Mouse (Mus musculus) regulatory T cell (primary cell): ENCODE results near the gene Calml3.
"Not testable (repeated sequence)": the region's sequence is repeated elsewhere in the genome, so short reads cannot be mapped to it uniquely, and the experiment has no call there.

Experiments
- in situ Hi-C: fragments of 300-600 bp; cut with MboI, MseI; formaldehyde crosslinking; loops from one replicate; pipeline ENCODE4 v1.15.1; 2025; ENCODE audit warnings: high pct_unique_total_duplicates

Calml3 gene

GRCm38 (mm10) chr13:3804186-3804585 is at the start of gene Calml3:
TSS of gene Calml3 (minus strand) at chr13:3804316.
- in situ Hi-C loops, result no loop called here

DNA sequence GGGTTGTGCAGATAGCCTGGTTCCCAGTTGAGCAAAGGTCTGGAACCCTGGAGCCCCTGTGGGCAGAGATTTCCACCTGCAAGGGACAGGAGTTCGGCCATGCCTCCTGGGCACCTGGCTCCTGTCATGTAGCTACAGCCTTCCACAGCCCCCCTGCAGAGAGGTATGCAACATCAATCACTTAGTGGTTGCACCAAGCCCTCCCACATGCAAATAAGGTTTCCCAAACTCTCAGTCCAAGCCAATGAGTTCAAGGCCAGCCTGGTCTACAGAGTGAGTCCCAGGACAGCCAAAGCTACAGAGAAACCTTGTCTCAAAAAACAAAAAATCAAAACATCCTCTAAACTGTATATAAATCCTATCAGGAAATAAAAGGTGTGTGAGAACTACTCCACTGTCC is 46.2 kb upstream of the Calml3 start:
- in situ Hi-C loops, result no loop called here

DNA sequence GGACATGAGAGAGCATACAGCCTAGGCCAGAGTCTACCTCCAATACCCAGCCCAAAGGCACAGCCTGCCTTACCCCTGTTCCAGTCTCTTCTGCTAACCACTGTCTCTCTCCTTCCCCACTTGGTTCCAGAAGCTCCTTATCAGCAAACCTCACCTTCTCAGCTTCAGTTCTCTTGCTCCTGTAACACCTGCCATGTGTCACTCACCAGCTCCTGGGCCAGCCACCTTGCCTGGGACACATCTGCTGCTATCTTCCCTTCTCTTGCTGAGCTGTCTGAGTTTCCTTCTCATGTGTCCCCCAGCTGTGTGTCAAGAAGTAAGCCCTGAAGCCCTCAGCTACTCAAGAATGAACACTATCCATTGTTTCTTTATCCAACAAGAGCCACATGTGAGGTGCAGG is 36.5 kb upstream of the Calml3 start:
- in situ Hi-C loops, result not testable (repeated sequence)

GRCm38 (mm10) chr13:3837312-3837807 is 33.2 kb upstream of the Calml3 start, which contains the start of gene Calm4:
TSS of gene Calm4 (plus strand) at chr13:3837757.
- in situ Hi-C loops, result not testable (repeated sequence)

- in situ Hi-C loops, result not testable (repeated sequence)
Observed at GRCm38 (mm10) chr13:3833644-3834043, 29.5 kb upstream of the Calml3 start.

GRCm38 (mm10) chr13:3832450-3832849 is 28.3 kb upstream of the Calml3 start:
- in situ Hi-C loops, result no loop called here

- in situ Hi-C loops, result no loop called here
Observed at GRCm38 (mm10) chr13:3831994-3832393, 27.9 kb upstream of the Calml3 start.

GRCm38 (mm10) chr13:3831546-3831945 is 27.4 kb upstream of the Calml3 start:
- in situ Hi-C loops, result no loop called here

- in situ Hi-C loops, result no loop called here
Observed at GRCm38 (mm10) chr13:3825726-3826125, 21.6 kb upstream of the Calml3 start.

GRCm38 (mm10) chr13:3822105-3822504 is 18.0 kb upstream of the Calml3 start:
- in situ Hi-C loops, result no loop called here

GRCm38 (mm10) chr13:3818740-3819076 is 14.6 kb upstream of the Calml3 start:
- in situ Hi-C loops, result no loop called here

GRCm38 (mm10) chr13:3818012-3818739 is 14.1 kb upstream of the Calml3 start:
- in situ Hi-C loops, result no loop called here

GRCm38 (mm10) chr13:3807131-3807827 is 3.2 kb upstream of the Calml3 start:
- in situ Hi-C loops, result no loop called here

- in situ Hi-C loops, result no loop called here
Observed at GRCm38 (mm10) chr13:3805638-3806037, 1.5 kb upstream of the Calml3 start.

DNA sequence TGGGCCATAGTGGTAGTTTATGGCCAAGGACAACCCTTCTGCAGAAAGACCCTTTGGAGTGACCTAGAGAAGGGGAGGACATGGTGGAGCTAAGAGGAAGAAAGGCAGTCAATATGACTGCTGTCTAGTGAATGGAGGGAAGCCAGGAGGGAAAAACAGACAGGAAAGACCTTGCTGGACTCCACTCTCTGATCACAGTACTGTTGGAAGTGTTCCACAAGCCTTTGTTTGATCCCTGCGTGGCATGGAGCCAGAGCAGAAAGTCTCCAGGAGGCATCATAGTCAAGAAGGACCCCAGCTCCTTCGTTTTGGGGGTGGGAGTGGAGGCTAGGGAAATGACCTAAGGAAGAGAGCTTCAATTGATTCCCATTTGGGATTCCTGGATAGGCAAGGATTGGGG is 1.0 kb upstream of the Calml3 start:
- in situ Hi-C loops, result no loop called here

DNA sequence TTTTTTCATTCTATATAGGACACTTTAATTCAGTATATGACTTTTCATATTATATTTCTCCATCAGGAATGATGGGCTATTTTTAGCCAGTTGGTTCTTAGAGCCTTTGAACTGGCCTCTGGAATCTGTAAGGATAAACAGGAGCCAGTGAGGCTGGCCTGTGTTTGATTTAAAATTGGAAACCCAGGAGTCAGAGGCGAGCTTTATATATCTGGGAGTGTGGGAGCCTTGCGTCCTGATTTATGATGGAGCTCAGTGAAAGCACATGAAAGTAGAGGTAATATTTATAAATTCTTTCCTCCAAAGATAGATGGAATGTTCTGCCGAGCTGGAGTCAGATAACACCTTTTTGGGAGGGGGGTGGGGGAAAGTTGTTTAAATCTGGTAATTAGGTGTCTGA is 4.7 kb downstream of the Calml3 start:
- in situ Hi-C loops, result no loop called here

DNA sequence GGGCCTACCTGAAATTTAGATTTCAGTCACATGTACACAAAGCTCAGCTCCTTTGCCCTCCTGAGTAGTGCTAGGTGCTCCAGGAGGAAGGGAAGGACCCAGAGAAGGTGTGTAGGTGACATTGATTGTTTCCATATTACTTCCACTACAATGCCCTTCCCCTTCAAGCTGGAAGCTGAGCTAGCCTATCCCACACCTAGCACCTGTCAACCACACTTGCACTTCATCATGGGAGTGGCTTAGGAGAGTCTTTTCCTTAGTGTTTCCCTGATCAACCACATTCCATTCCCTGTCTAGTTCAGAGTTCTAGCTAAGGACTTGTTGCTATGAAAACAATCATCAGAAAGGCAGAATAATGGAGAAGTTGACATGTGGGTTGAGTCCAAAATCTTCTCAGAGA is 5.4 kb downstream of the Calml3 start:
- in situ Hi-C loops, result no loop called here

GRCm38 (mm10) chr13:3796649-3797048 is 7.5 kb downstream of the Calml3 start:
- in situ Hi-C loops, result no loop called here

GRCm38 (mm10) chr13:3789531-3789930 is 14.6 kb downstream of the Calml3 start:
- in situ Hi-C loops, result no loop called here

- in situ Hi-C loops, result no loop called here
Observed at GRCm38 (mm10) chr13:3788588-3788987, 15.5 kb downstream of the Calml3 start.

GRCm38 (mm10) chr13:3787644-3788043 is 16.5 kb downstream of the Calml3 start:
- in situ Hi-C loops, result no loop called here

DNA sequence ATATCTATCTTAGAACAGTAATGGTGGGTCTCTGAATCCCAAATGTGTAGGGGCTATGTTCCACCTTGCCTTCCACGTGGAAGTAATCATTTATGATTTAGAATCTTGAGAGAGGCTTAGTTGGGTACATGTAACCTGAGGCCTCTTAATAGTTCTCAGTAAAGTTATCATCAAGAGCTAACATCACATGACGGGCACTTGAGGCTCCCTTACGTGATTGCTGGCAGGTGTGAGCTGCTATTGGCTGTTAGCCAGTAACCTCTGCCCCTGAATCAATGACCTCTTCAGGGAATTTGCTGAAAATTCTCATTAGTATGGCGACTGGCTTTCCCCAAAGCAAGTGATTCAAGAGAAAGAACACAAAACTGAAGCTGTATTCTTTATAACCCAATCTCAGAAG is 17.0 kb downstream of the Calml3 start:
- in situ Hi-C loops, result no loop called here

DNA sequence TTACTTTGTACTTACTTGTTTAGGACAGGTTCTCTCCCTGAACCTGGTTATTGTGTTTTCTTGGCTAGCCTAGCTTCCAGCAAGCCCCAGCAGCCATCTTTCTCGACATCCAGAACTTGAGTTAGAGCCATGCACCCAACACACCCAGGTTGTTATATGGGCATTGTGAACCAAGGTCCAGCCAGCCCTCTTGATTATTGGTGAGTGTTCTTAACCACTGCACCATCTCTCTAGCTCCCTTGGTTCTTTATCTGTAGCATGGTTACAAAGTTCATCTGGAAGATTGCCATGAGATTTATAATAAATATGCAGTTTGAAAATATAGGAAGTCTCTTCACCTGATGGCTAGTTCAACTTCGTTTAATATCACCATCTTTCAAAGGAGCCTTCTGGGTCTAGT is 20.5 kb downstream of the Calml3 start:
- in situ Hi-C loops, result no loop called here
